Mouse (Mus musculus): Measurements from ENCODE around the gene Chpf2.

DNA sequence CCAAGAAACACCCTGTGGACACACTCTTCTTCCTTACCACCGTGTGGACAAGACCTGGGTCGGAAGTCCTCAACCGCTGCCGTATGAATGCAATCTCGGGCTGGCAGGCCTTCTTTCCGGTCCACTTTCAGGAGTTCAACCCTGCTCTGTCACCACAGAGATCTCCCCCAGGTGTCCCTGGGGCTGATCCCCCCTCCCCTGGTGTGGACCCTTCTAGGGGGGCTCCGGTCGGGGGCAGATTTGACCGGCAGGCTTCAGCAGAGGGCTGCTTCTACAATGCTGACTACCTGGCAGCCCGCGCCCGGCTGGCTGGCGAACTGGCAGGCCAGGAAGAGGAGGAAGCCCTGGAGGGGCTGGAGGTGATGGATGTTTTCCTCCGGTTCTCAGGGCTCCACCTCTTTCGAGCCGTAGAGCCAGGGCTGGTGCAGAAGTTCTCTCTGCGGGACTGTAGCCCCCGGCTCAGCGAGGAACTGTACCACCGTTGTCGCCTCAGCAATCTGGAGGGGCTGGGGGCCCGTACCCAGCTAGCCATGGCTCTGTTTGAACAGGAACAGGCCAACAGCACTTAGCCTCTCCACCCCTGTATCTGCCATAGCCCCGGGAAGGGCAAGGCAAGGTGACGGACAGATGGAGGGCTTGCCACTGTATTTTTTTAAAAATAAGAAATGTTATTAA is 5.4 kb downstream of the Chpf2 start:
- TF ChIP-seq CTCF (IDR thresholded peaks at IDR 0.05; ENCODE audit: low read depth, low read length) (no peak), POLR2A (IDR thresholded peaks at IDR 0.05; ENCODE audit: borderline replicate concordance, low read depth, low read length) (no peak)
